In the genomic region with DNA sequence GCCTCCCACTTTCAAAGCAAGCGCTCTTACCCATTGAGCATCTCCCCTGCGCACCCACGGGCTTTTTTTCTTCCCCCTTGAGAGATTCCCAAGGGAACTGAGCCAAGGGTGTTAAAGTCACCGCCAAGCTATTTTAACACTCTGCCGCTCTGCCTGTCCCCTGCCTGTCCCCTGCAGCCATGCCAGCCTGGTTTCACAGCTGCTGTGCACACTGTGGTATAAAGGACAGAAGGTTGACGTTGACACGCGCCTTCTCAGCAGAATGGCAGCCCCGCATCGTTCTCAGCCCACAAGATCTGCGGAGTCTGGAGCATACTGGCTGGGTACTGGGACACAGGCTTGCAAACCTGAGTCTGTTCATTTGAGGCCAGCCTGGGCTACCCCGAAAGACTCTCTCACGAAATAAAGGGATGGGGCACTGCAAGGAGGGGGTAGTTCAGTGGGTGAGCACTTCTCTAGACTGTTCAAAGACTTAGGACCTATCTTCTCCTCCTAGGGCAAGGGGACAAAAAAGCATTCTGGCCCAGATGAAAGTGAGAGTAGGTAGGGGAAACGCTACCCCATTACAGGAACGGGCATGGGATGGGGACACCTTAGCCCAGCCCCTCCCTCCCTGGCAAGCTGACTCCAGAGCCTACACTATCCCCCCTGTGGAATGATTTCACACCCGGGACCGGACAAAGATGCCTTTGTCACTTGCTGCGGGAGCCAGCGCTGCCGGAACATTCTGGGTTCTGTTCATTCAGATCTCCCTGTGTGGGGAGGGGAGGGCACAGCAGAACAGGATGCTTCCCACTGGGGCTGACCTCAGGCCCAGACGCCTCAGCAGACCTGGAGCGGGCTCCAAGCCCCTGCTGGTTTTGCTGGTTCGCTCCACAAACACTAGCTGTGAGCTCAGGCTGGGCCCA, we compare ENCODE assay signal across 7 mouse cellular contexts. TPM values are rescaled to one million over a fixed set of nuclear protein-coding genes. Genes with fewer than 3 reads are reported as not detected.
DNase-seq lines count a peak whose midpoint lies in the region; ATAC-seq and TF ChIP-seq lines count a peak whose summit lies in the region.

No protein-coding gene starts in this region.

- TF ChIP-seq POLR2A in brain, embryonic 14.5 days (IDR thresholded peaks at IDR 0.05; ENCODE audit: borderline replicate concordance, extremely low read depth, insufficient read depth, insufficient read length, poor library complexity, severe bottlenecking), result no peak

- ATAC-seq in granulocyte monocyte progenitor cell, adult 5-6 weeks (replicated peaks; ENCODE audit: poor library complexity, severe bottlenecking), result no peak

- peak; percentile 88 for DNase-seq in brain, embryonic 14.5 days (ENCODE audit: low read depth)
- peak; percentile 53 to 64 for DNase-seq in cerebellum, postnatal 25 days
- peak; percentile 70 for DNase-seq in gastrocnemius, postnatal 25 days
- DNase-seq in left cerebral cortex, postnatal 4 days, result peak; percentile 66
- peak; percentile 58 for DNase-seq in telencephalon, adult 2 months (ENCODE audit: low read depth, low spot score)
- DNase-seq in adrenal gland, postnatal 36 days, result no peak

- no peak for TF ChIP-seq CTCF in brain, embryonic 14.5 days (IDR thresholded peaks at IDR 0.05; ENCODE audit: borderline replicate concordance, extremely low read depth, insufficient read depth, insufficient read length)

- intact Hi-C loops in left cerebral cortex, postnatal 4 days (cut with DNase I), result no loop called here

RNA-seq across cellular contexts. Expression of a gene that starts 21.8 kb away (rescaled TPM):
- polyA plus RNA-seq in brain, embryonic 14.5 days (2012; rRNA removed), result 49.4 and 55.7 TPM in 2 replicates
- total RNA-seq in gastrocnemius, postnatal 25 days (2021), result 1 to 10 TPM; 5.4 to 7.6 TPM
- total RNA-seq in left cerebral cortex, postnatal 4 days (2021), result 10 to 100 TPM; 56.7 to 56.9 TPM
- total RNA-seq in adrenal gland, postnatal 36 days (2021), result 10 to 100 TPM; 13.5 to 18.8 TPM
- 29.4 and 39.0 TPM in 2 replicates for total RNA-seq in granulocyte monocyte progenitor cell, adult 5-6 weeks (2014; fragmentation: Nextera tagmentation)
- total RNA-seq in granulocyte monocyte progenitor cell, adult 5-6 weeks (2017), result 13.4 and 15.6 TPM in 2 replicates

Comparison
In these comparisons a context has a peak if more than half of its experiments do, and no peak if none do; other contexts are left out.
1. DNase-seq: peak in brain, embryonic 14.5 days (single experiment), cerebellum, postnatal 25 days (2 of 2), gastrocnemius, postnatal 25 days (single experiment), left cerebral cortex, postnatal 4 days (single experiment) and telencephalon, adult 2 months (single experiment); none in adrenal gland, postnatal 36 days (0 of 2).